Mouse (Mus musculus) bone marrow, adult 2 months (tissue): ENCODE measurements around the gene Gzf1. TPM values are rescaled to one million over a fixed set of nuclear protein-coding genes. Genes with fewer than 3 reads are reported as not detected.

Experiments
- H3K27ac ChIP-seq: fragments of 200-500 bp; 2 replicates; pipeline ENCODE4 v1.5.1; 2012; ENCODE audit warnings: low read depth, mild to moderate bottlenecking, control low read depth, inconsistent platforms, low read length; ENCODE audit not compliant: control insufficient read depth, poor library complexity, insufficient read depth
- H3K4me1 ChIP-seq: fragments of 200-500 bp; 2 replicates; pipeline ENCODE4 v1.6.1; 2011; ENCODE audit warnings: low read length; ENCODE audit not compliant: control insufficient read depth, insufficient read depth
- H3K4me3 ChIP-seq: fragments of 200-500 bp; replicated peaks from 2 replicates; pipeline ENCODE3; 2011; ENCODE audit warnings: mild to moderate bottlenecking, low read depth, low read length, control low read depth; ENCODE audit not compliant: control insufficient read depth
- CTCF ChIP-seq: fragments of 200-500 bp; IDR thresholded peaks from 2 replicates; pipeline ENCODE4 v1.5.1; 2011; ENCODE audit warnings: low read length, control low read depth; ENCODE audit not compliant: control insufficient read depth, insufficient read depth
- POLR2A ChIP-seq: fragments of 200-500 bp; IDR thresholded peaks from 2 replicates; pipeline ENCODE4 v1.6.1; 2011; ENCODE audit warnings: low read depth, mild to moderate bottlenecking, control low read depth, low read length, borderline replicate concordance; ENCODE audit not compliant: control insufficient read depth
- WGBS: fragments of 180-500 bp; shearing (Covaris S2); methylation state at CpG from one replicate; pipeline ENCODE4 v1.1.7; 2018; 5-methylcytosine and 5-hydroxymethylcytosine counted together
- polyA plus RNA-seq: library from polyadenylated mRNA; stranded (reverse); fragments of >200 nt; gene quantifications from 2 replicates; pipeline ENCODE4 v1.2.4, GENCODE M21; 2011; ENCODE audit warnings: low replicate concordance; ENCODE audit not compliant: missing spikeins, insufficient read depth, insufficient read length

The Gzf1 gene
- polyA plus RNA-seq, 1 experiment: 8.5 TPM

DNA sequence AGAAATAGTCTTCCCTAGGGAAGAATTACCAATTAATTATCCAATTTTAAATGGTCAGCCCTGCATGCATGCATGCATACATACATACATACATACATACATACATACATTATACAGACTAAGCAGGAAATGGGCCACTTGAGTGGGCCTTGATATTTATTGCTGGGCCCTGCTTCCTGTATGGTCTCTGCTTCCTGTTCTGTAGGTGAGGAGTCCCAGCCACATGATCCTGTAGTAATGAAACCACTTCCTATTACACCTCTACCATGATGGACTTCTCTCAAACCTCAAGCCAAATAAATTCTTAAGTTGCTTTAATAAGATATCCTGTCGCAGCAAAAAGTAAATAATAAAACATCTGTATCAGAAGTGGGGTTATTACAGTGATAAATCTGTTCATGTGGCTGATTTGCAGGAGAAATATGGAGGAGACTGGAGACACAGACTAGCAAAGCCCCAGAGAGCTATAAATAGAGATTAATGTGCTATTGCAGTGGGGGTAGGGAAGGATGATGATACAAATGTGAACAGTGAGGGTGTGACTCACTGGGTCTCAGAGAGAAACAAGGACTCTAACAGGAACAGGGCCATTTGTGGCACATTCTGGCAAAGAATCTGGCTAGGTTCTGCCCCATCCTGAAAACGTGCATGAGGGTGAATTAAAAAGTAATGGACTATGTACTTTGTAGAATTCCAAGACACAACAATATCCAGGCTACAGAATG lies 38.6 kb downstream of the Gzf1 start:
- Histone ChIP-seq H3K27ac (no peak overlapping the region), H3K4me3 (no peak overlapping the region), H3K4me1 (no peaks in the 10 kb centered on the region)
- WGBS: 26% methylated on average over 2 of the region's 2 CpGs
- no peak for TF ChIP-seq CTCF
- no peak for TF ChIP-seq POLR2A

DNA sequence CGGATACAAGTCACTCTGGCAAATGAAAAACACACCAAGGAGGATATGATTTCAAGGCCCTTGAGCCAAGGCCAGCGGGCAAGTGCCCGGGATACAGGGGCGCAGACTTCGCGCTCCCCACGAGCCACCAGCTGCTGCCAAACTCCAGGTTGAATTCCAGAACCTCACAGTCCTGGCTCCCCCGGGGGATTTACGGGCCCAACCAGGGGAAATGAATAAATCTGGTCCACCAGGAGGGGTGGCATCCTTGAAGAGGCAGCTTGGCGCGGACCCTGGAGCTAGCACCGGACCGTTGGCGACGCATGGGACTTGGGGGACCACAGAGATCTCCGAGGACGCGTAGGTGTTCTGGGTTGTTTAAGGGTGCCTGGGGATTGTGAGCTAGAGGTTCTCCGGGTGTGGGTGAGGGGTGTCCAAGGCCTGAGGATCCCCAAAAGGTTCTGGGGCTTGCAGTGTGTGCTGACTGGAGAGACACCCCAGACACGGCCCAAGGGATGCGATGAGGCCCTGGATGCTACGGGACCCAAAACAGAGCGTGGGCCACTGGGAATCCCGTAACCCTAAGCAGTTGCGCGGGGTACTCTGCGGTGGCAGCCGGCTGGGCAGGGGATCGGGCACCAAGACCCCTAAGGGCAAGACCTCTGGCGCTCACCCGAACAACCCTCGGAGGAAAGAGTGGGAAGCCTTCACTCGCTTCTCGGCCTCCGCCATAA lies 50.9 kb downstream of the Gzf1 start:
- WGBS: 3% methylated on average over 35 of the region's 35 CpGs
- H3K4me3 ChIP-seq: peak overlapping the region; percentile 78
- no peak overlapping the region; the same call in 1 of the 2 replicates for H3K27ac ChIP-seq
- TF ChIP-seq POLR2A: no peak
- TF ChIP-seq CTCF: no peak
- no peaks in the 10 kb centered on the region; the same call in 1 of the 2 replicates for H3K4me1 ChIP-seq

DNA sequence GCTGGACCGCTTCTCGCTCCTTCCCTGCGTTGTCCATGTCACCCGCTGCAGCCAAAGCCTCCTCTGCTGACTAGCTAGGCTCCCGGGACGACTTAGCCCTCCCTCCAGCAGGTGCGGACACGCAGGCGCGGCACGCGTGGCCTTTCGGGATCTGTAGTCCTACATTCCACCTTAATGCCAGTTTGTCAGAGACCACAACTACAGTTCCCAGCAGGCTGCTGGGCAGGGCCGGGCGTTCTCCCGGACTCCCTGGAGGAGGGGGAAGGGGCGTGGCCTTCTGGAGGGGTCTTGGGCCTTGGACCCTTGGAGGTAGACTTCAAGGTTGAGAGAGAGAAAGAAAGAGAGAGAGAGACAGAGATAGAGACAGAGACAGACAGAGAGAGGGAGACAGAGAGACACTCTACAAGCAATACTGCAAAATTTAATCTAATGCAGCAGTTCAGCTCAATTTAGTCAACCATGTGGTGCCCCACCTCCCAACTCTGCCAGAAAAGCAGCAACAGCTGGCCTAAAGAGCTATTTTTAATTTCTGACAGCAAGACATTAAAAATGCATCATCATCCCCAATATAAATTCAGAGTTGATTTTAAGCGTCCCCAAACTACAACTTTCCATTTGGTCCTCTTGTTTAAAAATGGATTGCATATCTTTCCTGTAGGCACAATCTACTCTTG lies 51.6 kb downstream of the Gzf1 start, which contains the start of gene Napb:
Gene Napb, minus strand, starts transcription at position 141 of the 674 bp plus-strand sequence.
- TF ChIP-seq CTCF: no peak
- peak; percentile 49; the same call in 1 of the 2 replicates for TF ChIP-seq POLR2A
- Histone ChIP-seq H3K27ac (no peak within 1 kb of the TSS; the same call in 1 of the 2 replicates), H3K4me1 (no peaks in the 10 kb centered on the region; the same call in 1 of the 2 replicates), H3K4me3 (peak within 1 kb of the TSS; percentile 78)
- 4% methylated on average over 18 of the region's 18 CpGs for whole genome bisulfite sequencing

Other genes with a start within 250 kb of the Gzf1 start
- gene Cd93, start 237.5 kb upstream of the Gzf1 start, polyA plus RNA-seq: 9.0 and 14.5 TPM in 2 replicates
- 28.2 and 36.9 TPM in 2 replicates for gene Nxt1, start 8.4 kb upstream of the Gzf1 start, polyA plus RNA-seq
- gene Napb, start 51.4 kb downstream of the Gzf1 start, polyA plus RNA-seq: 0.61 and 0.70 TPM in 2 replicates
- not detected in 2 replicates for gene Cstl1, start 69.3 kb downstream of the Gzf1 start, polyA plus RNA-seq
- gene Cst11, start 90.5 kb downstream of the Gzf1 start, polyA plus RNA-seq: not detected in 2 replicates
- gene 8030411F24Rik, start 101.0 kb downstream of the Gzf1 start, polyA plus RNA-seq: not detected in 2 replicates
- not detected in 2 replicates for gene Cst12, start 108.3 kb downstream of the Gzf1 start, polyA plus RNA-seq
- gene Cst8, start 117.8 kb downstream of the Gzf1 start, polyA plus RNA-seq: not detected in 2 replicates
- not detected in 2 replicates for gene Cst13, start 139.1 kb downstream of the Gzf1 start, polyA plus RNA-seq
- gene Cst9, start 154.1 kb downstream of the Gzf1 start, polyA plus RNA-seq: not detected in 2 replicates
- gene 9230104L09Rik, start 184.0 kb downstream of the Gzf1 start, polyA plus RNA-seq: not detected in 2 replicates
- 125 and 201 TPM in 2 replicates for gene Cst3, start 194.7 kb downstream of the Gzf1 start, polyA plus RNA-seq